Mouse (Mus musculus): Measurements from ENCODE around the gene Snap91.

DNA sequence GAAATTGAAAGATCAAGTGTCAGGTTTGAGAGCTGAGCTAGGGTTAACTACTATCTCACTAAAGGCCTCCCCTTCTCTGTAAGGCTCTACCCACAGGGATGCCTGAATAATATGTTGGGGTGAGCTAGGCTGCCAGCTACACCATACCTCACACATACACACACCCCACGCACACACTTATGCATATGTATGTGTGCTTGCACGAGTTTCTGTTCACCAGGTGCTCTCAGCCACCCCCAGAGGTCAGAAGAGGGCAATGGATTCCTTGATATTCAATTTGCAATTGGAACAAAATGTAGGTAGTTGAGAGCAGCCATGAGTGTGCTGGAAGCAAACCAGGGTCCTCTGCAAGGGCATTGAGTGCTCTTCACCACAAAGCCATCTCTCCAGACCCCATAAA, 116.5 kb downstream of the Snap91 start:
- no peak for TF ChIP-seq CTCF (IDR thresholded peaks at IDR 0.05; ENCODE audit: extremely low read depth, insufficient read depth, insufficient read length, insufficient replicate concordance)
- no peak for TF ChIP-seq POLR2A (IDR thresholded peaks at IDR 0.05; ENCODE audit: low read depth, low read length)

Data from spleen, adult 2 months (tissue).